Mouse (Mus musculus) midbrain, postnatal 0 days (tissue): ENCODE measurements around the gene Cdh18. TPM values are rescaled to one million over a fixed set of nuclear protein-coding genes. Genes with fewer than 3 reads are reported as not detected.

Experiments used
- ATAC-seq: fragments of 200-750 bp; cut with Nextera tagmentation; 2 replicates; pipeline ENCODE4 v1.8.0; 2017; ENCODE audit warnings: moderate number of reproducible peaks, mild to moderate bottlenecking, moderate TSS enrichment, moderate library complexity; ENCODE audit not compliant: low FRiP score
- DNase-seq: peaks from one replicate; pipeline ENCODE4 v3.0.0-alpha.2; 2015; ENCODE audit warnings: low spot score
- H3K27ac ChIP-seq: fragments of 300-500 bp; sonication (generic); 2 replicates; pipeline ENCODE4 v1.5.1; 2014; ENCODE audit warnings: low read depth, mild to moderate bottlenecking, low read length, mixed read lengths
- H3K27me3 ChIP-seq: fragments of 300-500 bp; sonication (generic); 2 replicates; pipeline ENCODE4 v1.6.1; 2014; ENCODE audit warnings: low read length, control low read depth, mixed read lengths; ENCODE audit not compliant: insufficient read depth
- H3K36me3 ChIP-seq: fragments of 300-500 bp; sonication (generic); 2 replicates; pipeline ENCODE4 v1.6.1; 2014; ENCODE audit warnings: low read length, control low read depth, mixed read lengths; ENCODE audit not compliant: insufficient read depth
- H3K4me1 ChIP-seq: fragments of 300-500 bp; sonication (generic); 2 replicates; pipeline ENCODE4 v1.6.1; 2014; ENCODE audit warnings: mild to moderate bottlenecking, control low read depth, antibody characterized with exemption, low read length, mixed read lengths; ENCODE audit not compliant: insufficient read depth
- H3K4me2 ChIP-seq: fragments of 300-500 bp; sonication (generic); 2 replicates; pipeline ENCODE4 v1.6.1; 2014; ENCODE audit warnings: low read depth, mild to moderate bottlenecking, low read length, mixed read lengths; ENCODE audit not compliant: poor library complexity, severe bottlenecking
- H3K4me3 ChIP-seq: fragments of 300-500 bp; sonication (generic); 2 replicates; pipeline ENCODE4 v1.5.1; 2014; ENCODE audit warnings: low read depth, mild to moderate bottlenecking, low read length, moderate library complexity
- H3K9ac ChIP-seq: fragments of 300-500 bp; sonication (generic); replicated peaks from 2 replicates; pipeline ENCODE4 v1.6.1; 2014; ENCODE audit warnings: mild to moderate bottlenecking, low read length, moderate library complexity, mixed read lengths; ENCODE audit not compliant: poor library complexity, severe bottlenecking
- H3K9me3 ChIP-seq: fragments of 300-500 bp; sonication (generic); 2 replicates; pipeline ENCODE4 v1.6.1; 2016; ENCODE audit warnings: low read length, control low read depth
- CTCF ChIP-seq: IDR thresholded peaks from 2 replicates; pipeline ENCODE4 v1.5.1; 2016; ENCODE audit warnings: antibody characterized with exemption, mild to moderate bottlenecking
- WGBS: fragments of 180-500 bp; shearing (Covaris S2); extraction: QIAGEN DNeasy Blood & Tissue Kit; methylation state at CpG from one replicate; pipeline ENCODE4 v1.1.7; 2014; 5-methylcytosine and 5-hydroxymethylcytosine counted together
- polyA plus RNA-seq: library from polyadenylated mRNA; unstranded; fragments of >200 nt; fragmentation: Nextera tagmentation; extraction: Ambion mirVana; gene quantifications from 2 replicates; pipeline ENCODE4 v1.2.1, GENCODE M21; 2015
- total RNA-seq: library from RNA; depleted of rRNA; stranded (reverse); fragments of >200 nt; gene quantifications from 2 replicates; pipeline ENCODE4 v1.2.3, GENCODE M21; 2014

Gene Cdh18
- total and polyA plus RNA-seq, 2 experiments from 2014 or later, result 11.6 to 52.8 TPM

- no peaks in the 10 kb centered on the region for H3K4me1 ChIP-seq
- H3K9me3 ChIP-seq, result no peaks in the 10 kb centered on the region
- no peak overlapping the region for H3K4me2 ChIP-seq
- H3K27me3 ChIP-seq, result no peaks in the 10 kb centered on the region
- ATAC-seq (no peak), DNase-seq (no peak)
- no peak overlapping the region for H3K27ac ChIP-seq
- H3K4me3 ChIP-seq, result no peak overlapping the region
- H3K9ac ChIP-seq, result no peak overlapping the region
- 73% methylated on average over 5 of the region's 5 CpGs for WGBS
- H3K36me3 ChIP-seq, result no peaks in the 10 kb centered on the region
- TF ChIP-seq CTCF, result no peak
These were observed 431.3 kb downstream of the Cdh18 start for GRCm38 (mm10) chr15:22980136-22980535.

DNA sequence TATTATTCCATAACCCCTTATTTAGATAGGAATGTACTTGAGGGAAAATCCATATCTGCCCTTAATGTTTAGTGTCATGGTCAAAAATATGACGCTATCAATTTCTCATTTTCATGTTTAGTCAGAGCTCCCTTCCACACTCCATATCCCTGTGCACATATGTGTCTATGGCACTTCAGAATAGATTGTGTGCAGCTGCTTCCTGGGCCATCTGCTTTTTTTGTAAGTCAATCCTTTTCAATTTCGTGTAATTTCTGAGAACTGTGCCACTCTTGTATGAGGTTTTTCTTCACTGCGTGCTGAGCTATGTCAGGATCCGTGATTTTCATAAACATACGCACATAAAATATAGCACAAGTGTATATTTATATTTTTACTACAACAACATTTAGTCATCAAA lies 435.8 kb downstream of the Cdh18 start:
- Histone ChIP-seq H3K4me2 (no peak overlapping the region), H3K36me3 (no peaks in the 10 kb centered on the region), H3K9me3 (no peaks in the 10 kb centered on the region), H3K27ac (no peak overlapping the region), H3K9ac (no peak overlapping the region), H3K4me1 (no peaks in the 10 kb centered on the region), H3K27me3 (no peaks in the 10 kb centered on the region), H3K4me3 (no peak overlapping the region)
- ATAC-seq, result no peak; the same call in 1 of the 2 replicates
- no peak for TF ChIP-seq CTCF
- no peak for DNase-seq
- WGBS, result 80% methylated on average over 5 of the region's 5 CpGs

GRCm38 (mm10) chr15:23016680-23017079 lies 467.9 kb downstream of the Cdh18 start:
- H3K4me3 ChIP-seq, result no peak overlapping the region
- H3K9me3 ChIP-seq, result no peaks in the 10 kb centered on the region
- H3K27me3 ChIP-seq, result no peaks in the 10 kb centered on the region
- TF ChIP-seq CTCF, result no peak
- DNase-seq (no peak), ATAC-seq (no peak)
- no peak overlapping the region for H3K4me2 ChIP-seq
- no peak overlapping the region for H3K9ac ChIP-seq
- H3K36me3 ChIP-seq, result no peaks in the 10 kb centered on the region
- H3K27ac ChIP-seq, result no peak overlapping the region
- H3K4me1 ChIP-seq, result no peaks in the 10 kb centered on the region
- 71% methylated on average over 5 of the region's 5 CpGs for WGBS

DNA sequence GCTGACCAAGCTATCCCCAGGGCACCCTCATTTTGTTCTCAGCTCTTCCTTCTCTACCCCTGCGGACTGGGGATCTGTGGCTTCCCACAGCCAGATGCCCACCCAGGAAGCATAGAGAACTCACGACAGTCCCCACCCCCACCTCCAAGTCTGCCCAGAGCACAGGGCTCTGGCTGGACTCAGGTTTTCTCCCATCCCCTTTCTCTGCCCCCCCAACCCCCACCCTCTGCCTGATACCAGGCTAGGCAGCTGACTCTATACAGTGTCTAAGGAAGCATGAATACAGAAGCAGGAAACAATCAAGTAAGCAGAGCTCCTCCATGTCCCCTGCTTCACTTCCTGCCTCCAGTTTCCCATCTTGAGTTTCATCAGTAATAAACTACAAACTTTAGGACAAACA lies 472.3 kb downstream of the Cdh18 start:
- Histone ChIP-seq H3K27ac (no peak overlapping the region), H3K9ac (no peak overlapping the region), H3K36me3 (no peaks in the 10 kb centered on the region), H3K27me3 (no peaks in the 10 kb centered on the region), H3K4me3 (no peak overlapping the region), H3K9me3 (no peaks in the 10 kb centered on the region), H3K4me1 (no peaks in the 10 kb centered on the region), H3K4me2 (no peak overlapping the region)
- 55% methylated on average over 2 of the region's 2 CpGs for WGBS
- ATAC-seq, result no peak
- DNase-seq, result no peak
- TF ChIP-seq CTCF, result no peak

- TF ChIP-seq CTCF, result no peak
- Histone ChIP-seq H3K4me2 (no peak overlapping the region), H3K27ac (no peak overlapping the region), H3K9me3 (no peaks in the 10 kb centered on the region), H3K27me3 (no peaks in the 10 kb centered on the region), H3K4me3 (no peak overlapping the region), H3K36me3 (no peaks in the 10 kb centered on the region), H3K4me1 (no peaks in the 10 kb centered on the region), H3K9ac (no peak overlapping the region)
- DNase-seq (no peak), ATAC-seq (no peak)
These were observed 473.8 kb downstream of the Cdh18 start for GRCm38 (mm10) chr15:23022635-23023034.

- H3K27ac ChIP-seq, result peak overlapping the region; percentile 72
- WGBS, result 2% methylated on average over 14 of the region's 14 CpGs
- peak overlapping the region; percentile 70 for H3K4me2 ChIP-seq
- H3K36me3 ChIP-seq, result no peaks in the 10 kb centered on the region
- H3K9ac ChIP-seq, result peak overlapping the region; percentile 54
- ATAC-seq, result peak; percentile 77
- no peaks in the 10 kb centered on the region for H3K27me3 ChIP-seq
- H3K4me1 ChIP-seq, result no peaks in the 10 kb centered on the region
- H3K4me3 ChIP-seq, result peak overlapping the region; percentile 49
- no peak for TF ChIP-seq CTCF
- peak; percentile 49 for DNase-seq
- no peaks in the 10 kb centered on the region for H3K9me3 ChIP-seq
These were observed 486.9 kb downstream of the Cdh18 start for GRCm38 (mm10) chr15:23035551-23036207.
